Mouse (Mus musculus) retina, postnatal 1 day (tissue): ENCODE measurements around the gene Ppp1r27.
"Not testable (repeated sequence)": the region's sequence is repeated elsewhere in the genome, so short reads cannot be mapped to it uniquely, and the experiment has no call there.

Experiments used
- DNase-seq: peaks from one replicate; pipeline ENCODE4 v3.0.0-alpha.2; 2012

Ppp1r27 gene

GRCm38 (mm10) chr11:120542376-120542775 lies 8.6 kb downstream of the Ppp1r27 start:
- DNase-seq: no peak

GRCm38 (mm10) chr11:120541907-120542306 lies 9.0 kb downstream of the Ppp1r27 start:
- peak; percentile 44 for DNase-seq

GRCm38 (mm10) chr11:120539285-120540014 lies 11.5 kb downstream of the Ppp1r27 start:
- peak; percentile 58 for DNase-seq

- DNase-seq: no peak
Observed at GRCm38 (mm10) chr11:120538955-120539284, 12.0 kb downstream of the Ppp1r27 start.

GRCm38 (mm10) chr11:120538485-120538884 lies 12.4 kb downstream of the Ppp1r27 start:
- no peak for DNase-seq

GRCm38 (mm10) chr11:120535804-120536203 lies 15.1 kb downstream of the Ppp1r27 start:
- no peak for DNase-seq

GRCm38 (mm10) chr11:120535145-120535544 lies 15.8 kb downstream of the Ppp1r27 start:
- no peak for DNase-seq

GRCm38 (mm10) chr11:120534093-120534492 lies 16.8 kb downstream of the Ppp1r27 start:
- no peak for DNase-seq

GRCm38 (mm10) chr11:120531646-120532045 lies 19.3 kb downstream of the Ppp1r27 start:
- DNase-seq: no peak

- peak; percentile 55 for DNase-seq
Observed at GRCm38 (mm10) chr11:120530085-120530964, 20.6 kb downstream of the Ppp1r27 start, which contains the start of gene Gcgr. Gene Gcgr (plus strand): TSS chr11:120530699.

GRCm38 (mm10) chr11:120528903-120529302 lies 22.0 kb downstream of the Ppp1r27 start:
- DNase-seq: no peak

GRCm38 (mm10) chr11:120527690-120528354 lies 23.1 kb downstream of the Ppp1r27 start:
- no peak for DNase-seq

- DNase-seq: no peak
Observed at GRCm38 (mm10) chr11:120525959-120526358, 25.0 kb downstream of the Ppp1r27 start.

- no peak for DNase-seq
Observed at GRCm38 (mm10) chr11:120522581-120522980, 28.4 kb downstream of the Ppp1r27 start.

- DNase-seq: no peak
Observed at GRCm38 (mm10) chr11:120520967-120521540, 29.9 kb downstream of the Ppp1r27 start.

- no peak for DNase-seq
Observed at GRCm38 (mm10) chr11:120520498-120520897, 30.4 kb downstream of the Ppp1r27 start.

GRCm38 (mm10) chr11:120519738-120520137 lies 31.2 kb downstream of the Ppp1r27 start:
- DNase-seq: peak; percentile 72

- no peak for DNase-seq
Observed at GRCm38 (mm10) chr11:120518558-120518957, 32.4 kb downstream of the Ppp1r27 start.

- no peak for DNase-seq
Observed at GRCm38 (mm10) chr11:120518027-120518426, 32.9 kb downstream of the Ppp1r27 start.

- DNase-seq: no peak
Observed at GRCm38 (mm10) chr11:120517147-120517546, 33.8 kb downstream of the Ppp1r27 start.

- peak; percentile 86 for DNase-seq
Observed at GRCm38 (mm10) chr11:120515611-120516010, 35.3 kb downstream of the Ppp1r27 start.

GRCm38 (mm10) chr11:120514262-120514661 lies 36.7 kb downstream of the Ppp1r27 start:
- not testable (repeated sequence) for DNase-seq
